Mouse (Mus musculus) liver, embryonic 13.5 days (tissue): Measurements from ENCODE around the gene Fam69b. TPM values are rescaled to one million over a fixed set of nuclear protein-coding genes. Genes with fewer than 3 reads are reported as not detected.
A peak's percentile ranks its signal among the peaks of the same experiment; 100 is the strongest.

ENCODE experiments used
- ATAC-seq: fragments of 200-750 bp; cut with Nextera tagmentation; 2 replicates; pipeline ENCODE4 v1.8.0; 2017; ENCODE audit warnings: low read depth, mild to moderate bottlenecking, moderate number of reproducible peaks, moderate library complexity
- DNase-seq: peaks from one replicate; pipeline ENCODE4 v3.0.0; 2022
- H3K27ac ChIP-seq: fragments of 300-500 bp; sonication (generic); 2 replicates; pipeline ENCODE4 v1.5.1; 2015; ENCODE audit warnings: moderate library complexity, mild to moderate bottlenecking, inconsistent platforms
- H3K27me3 ChIP-seq: fragments of 300-500 bp; sonication (generic); 2 replicates; pipeline ENCODE4 v1.6.1; 2015; ENCODE audit warnings: mild to moderate bottlenecking, inconsistent platforms
- H3K36me3 ChIP-seq: fragments of 300-500 bp; sonication (generic); 2 replicates; pipeline ENCODE4 v1.6.1; 2015; ENCODE audit warnings: mild to moderate bottlenecking, inconsistent platforms
- H3K4me1 ChIP-seq: fragments of 300-500 bp; sonication (generic); replicated peaks from 2 replicates; pipeline ENCODE4 v1.6.1; 2015; ENCODE audit warnings: inconsistent platforms
- H3K4me2 ChIP-seq: fragments of 300-500 bp; sonication (generic); 2 replicates; pipeline ENCODE4 v1.6.1; 2015; ENCODE audit warnings: inconsistent platforms, mild to moderate bottlenecking, moderate library complexity
- H3K4me3 ChIP-seq: fragments of 300-500 bp; sonication (generic); replicated peaks from 2 replicates; pipeline ENCODE4 v1.5.1; 2015; ENCODE audit warnings: mild to moderate bottlenecking, inconsistent platforms
- H3K9ac ChIP-seq: fragments of 300-500 bp; sonication (generic); 2 replicates; pipeline ENCODE4 v1.6.1; 2015; ENCODE audit warnings: mild to moderate bottlenecking, inconsistent platforms
- H3K9me3 ChIP-seq: fragments of 300-500 bp; sonication (generic); replicated peaks from 2 replicates; pipeline ENCODE4 v1.6.1; 2016; ENCODE audit warnings: inconsistent platforms
- WGBS: fragments of 180-500 bp; shearing (Covaris S2); methylation state at CpG from one replicate; pipeline ENCODE4 v1.1.7; 2015; ENCODE audit not compliant: insufficient replicate concordance; 5-methylcytosine and 5-hydroxymethylcytosine counted together
- polyA plus RNA-seq: library from polyadenylated mRNA; unstranded; fragments of >200 nt; fragmentation: Nextera tagmentation; extraction: Ambion mirVana; gene quantifications from 2 replicates; pipeline ENCODE4 v1.2.1, GENCODE M21; 2015

Fam69b gene
- polyA plus RNA-seq, 1 experiment from 2014 or later, result 2.1 TPM

GRCm38 (mm10) chr2:26639838-26640830 lies 11.9 kb downstream of the Fam69b start:
- WGBS, result 3% methylated on average over 49 of the region's 49 CpGs
- Histone ChIP-seq H3K9ac (peak overlapping the region; percentile 86), H3K4me1 (peaks cover 40% of the 10 kb centered on the region), H3K9me3 (no peaks in the 10 kb centered on the region), H3K36me3 (peaks cover 40% of the 10 kb centered on the region), H3K4me2 (peak overlapping the region; percentile 75), H3K27me3 (no peaks in the 10 kb centered on the region), H3K27ac (peak overlapping the region; percentile 81), H3K4me3 (peak overlapping the region; percentile 78)
- DNase-seq (peak; percentile 88), ATAC-seq (peak; percentile 69)

GRCm38 (mm10) chr2:26641006-26641647 lies 12.9 kb downstream of the Fam69b start:
- H3K4me2 ChIP-seq, result no peak overlapping the region
- H3K9me3 ChIP-seq, result no peaks in the 10 kb centered on the region
- ATAC-seq, result no peak
- no peak overlapping the region for H3K27ac ChIP-seq
- WGBS, result 30% methylated on average over 7 of the region's 7 CpGs
- no peak for DNase-seq
- H3K4me3 ChIP-seq, result no peak overlapping the region
- H3K27me3 ChIP-seq, result no peaks in the 10 kb centered on the region
- 0 out of 2 replicates have a peak overlapping the region, but pooled peaks have one; percentile 86 for H3K9ac ChIP-seq
- peaks cover 30% of the 10 kb centered on the region for H3K36me3 ChIP-seq
- H3K4me1 ChIP-seq, result peaks cover 39% of the 10 kb centered on the region

GRCm38 (mm10) chr2:26643942-26644341 lies 15.7 kb downstream of the Fam69b start:
- no peak overlapping the region for H3K4me3 ChIP-seq
- ATAC-seq, result no peak
- H3K9me3 ChIP-seq, result no peaks in the 10 kb centered on the region
- WGBS, result 50% methylated on average over 2 of the region's 2 CpGs
- H3K27ac ChIP-seq, result no peak overlapping the region
- no peak overlapping the region for H3K4me2 ChIP-seq
- no peak overlapping the region for H3K9ac ChIP-seq
- peaks cover 5% of the 10 kb centered on the region; the same call in 1 of the 2 replicates for H3K27me3 ChIP-seq
- peak; percentile 53 for DNase-seq
- H3K36me3 ChIP-seq, result peaks cover 2% of the 10 kb centered on the region; the same call in 1 of the 2 replicates
- peaks cover 22% of the 10 kb centered on the region for H3K4me1 ChIP-seq

- Histone ChIP-seq H3K4me1 (peaks cover 2% of the 10 kb centered on the region; the same call in 1 of the 2 replicates), H3K27me3 (peaks cover 5% of the 10 kb centered on the region; the same call in 1 of the 2 replicates), H3K4me3 (no peak overlapping the region), H3K9ac (no peak overlapping the region), H3K9me3 (no peaks in the 10 kb centered on the region), H3K36me3 (no peaks in the 10 kb centered on the region), H3K4me2 (no peak overlapping the region), H3K27ac (no peak overlapping the region)
- ATAC-seq (peak; percentile 86), DNase-seq (peak; percentile 70)
- 9% methylated on average over 3 of the region's 3 CpGs for WGBS
These were observed 18.5 kb downstream of the Fam69b start for GRCm38 (mm10) chr2:26646643-26647293.

- 35% methylated on average over 1 of the region's 1 CpGs for WGBS
- Histone ChIP-seq H3K4me2 (no peak overlapping the region), H3K9me3 (no peaks in the 10 kb centered on the region), H3K27me3 (no peaks in the 10 kb centered on the region), H3K4me3 (no peak overlapping the region), H3K27ac (no peak overlapping the region), H3K4me1 (no peaks in the 10 kb centered on the region), H3K36me3 (no peaks in the 10 kb centered on the region), H3K9ac (no peak overlapping the region)
- no peak for ATAC-seq
- DNase-seq, result no peak
These were observed 26.4 kb downstream of the Fam69b start for GRCm38 (mm10) chr2:26654687-26655086.

- no peak for DNase-seq
- H3K9me3 ChIP-seq, result no peaks in the 10 kb centered on the region
- peaks cover 11% of the 10 kb centered on the region for H3K27me3 ChIP-seq
- WGBS, result 61% methylated on average over 2 of the region's 2 CpGs
- H3K4me3 ChIP-seq, result no peak overlapping the region
- H3K4me2 ChIP-seq, result no peak overlapping the region
- no peak overlapping the region for H3K9ac ChIP-seq
- no peaks in the 10 kb centered on the region for H3K4me1 ChIP-seq
- no peaks in the 10 kb centered on the region for H3K36me3 ChIP-seq
- no peak overlapping the region for H3K27ac ChIP-seq
- ATAC-seq, result no peak
These were observed 29.2 kb downstream of the Fam69b start for GRCm38 (mm10) chr2:26657426-26657825.

GRCm38 (mm10) chr2:26661143-26661752 lies 33.0 kb downstream of the Fam69b start:
- H3K4me1 ChIP-seq, result no peaks in the 10 kb centered on the region
- H3K36me3 ChIP-seq, result no peaks in the 10 kb centered on the region
- H3K9me3 ChIP-seq, result no peaks in the 10 kb centered on the region
- peak overlapping the region; percentile 50 for H3K4me2 ChIP-seq
- H3K4me3 ChIP-seq, result no peak overlapping the region
- no peak overlapping the region for H3K9ac ChIP-seq
- peaks cover 11% of the 10 kb centered on the region for H3K27me3 ChIP-seq
- WGBS, result 1% methylated on average over 18 of the region's 20 CpGs
- ATAC-seq (no peak), DNase-seq (no peak)
- H3K27ac ChIP-seq, result no peak overlapping the region

- H3K4me1 ChIP-seq, result no peaks in the 10 kb centered on the region
- no peak overlapping the region for H3K9ac ChIP-seq
- WGBS, result 37% methylated on average over 29 of the region's 29 CpGs
- H3K4me2 ChIP-seq, result peak overlapping the region; percentile 50
- ATAC-seq (no peak), DNase-seq (no peak)
- H3K9me3 ChIP-seq, result no peaks in the 10 kb centered on the region
- H3K27ac ChIP-seq, result no peak overlapping the region
- H3K4me3 ChIP-seq, result no peak overlapping the region
- peaks cover 11% of the 10 kb centered on the region for H3K27me3 ChIP-seq
- no peaks in the 10 kb centered on the region for H3K36me3 ChIP-seq
These were observed 33.7 kb downstream of the Fam69b start for GRCm38 (mm10) chr2:26661768-26662508.

GRCm38 (mm10) chr2:26662509-26662882 lies 34.2 kb downstream of the Fam69b start:
- Histone ChIP-seq H3K9me3 (no peaks in the 10 kb centered on the region), H3K4me3 (no peak overlapping the region), H3K36me3 (no peaks in the 10 kb centered on the region), H3K9ac (no peak overlapping the region), H3K27ac (no peak overlapping the region), H3K4me2 (no peak overlapping the region), H3K4me1 (no peaks in the 10 kb centered on the region), H3K27me3 (peaks cover 11% of the 10 kb centered on the region)
- no peak for DNase-seq
- 63% methylated on average over 13 of the region's 13 CpGs for WGBS
- ATAC-seq, result no peak

GRCm38 (mm10) chr2:26663112-26663511 lies 34.9 kb downstream of the Fam69b start:
- no peaks in the 10 kb centered on the region for H3K4me1 ChIP-seq
- no peak overlapping the region for H3K4me3 ChIP-seq
- 35% methylated on average over 10 of the region's 10 CpGs for WGBS
- H3K9me3 ChIP-seq, result no peaks in the 10 kb centered on the region
- peaks cover 11% of the 10 kb centered on the region for H3K27me3 ChIP-seq
- DNase-seq (no peak), ATAC-seq (no peak)
- no peak overlapping the region for H3K27ac ChIP-seq
- H3K9ac ChIP-seq, result no peak overlapping the region
- H3K4me2 ChIP-seq, result no peak overlapping the region
- H3K36me3 ChIP-seq, result no peaks in the 10 kb centered on the region
